Mouse (Mus musculus) liver, adult 2 months (tissue): ENCODE measurements around the gene Casz1. TPM values are rescaled to one million over a fixed set of nuclear protein-coding genes. Genes with fewer than 3 reads are reported as not detected.

Experiments used
- DNase-seq: peaks from one replicate; pipeline ENCODE4 v3.0.0-alpha.2; 2011; ENCODE audit warnings: low read depth, low spot score; ENCODE audit errors: extremely low read depth
- H3K27ac ChIP-seq: fragments of 200-500 bp; replicated peaks from 2 replicates; pipeline ENCODE4 v1.5.1; 2012; ENCODE audit warnings: low read depth, mild to moderate bottlenecking, control low read depth, inconsistent platforms, low read length; ENCODE audit not compliant: insufficient read depth
- H3K27me3 ChIP-seq: fragments of 200-500 bp; 2 replicates; pipeline ENCODE4 v1.6.1; 2012; ENCODE audit warnings: mild to moderate bottlenecking, moderate library complexity, low read length, inconsistent platforms; ENCODE audit not compliant: control insufficient read depth, insufficient read depth
- H3K36me3 ChIP-seq: fragments of 200-500 bp; 2 replicates; pipeline ENCODE4 v1.6.1; 2012; ENCODE audit warnings: low read length, inconsistent platforms; ENCODE audit not compliant: control insufficient read depth, insufficient read depth
- H3K4me1 ChIP-seq: fragments of 200-500 bp; 2 replicates; pipeline ENCODE4 v1.6.1; 2011; ENCODE audit warnings: low read length; ENCODE audit not compliant: control insufficient read depth, insufficient read depth
- H3K4me3 ChIP-seq: fragments of 200-500 bp; 2 replicates; pipeline ENCODE4 v1.5.1; 2011; ENCODE audit warnings: low read depth, mild to moderate bottlenecking, control low read depth, low read length, moderate library complexity; ENCODE audit not compliant: insufficient read depth
- H3K79me2 ChIP-seq: fragments of 200-500 bp; 2 replicates; pipeline ENCODE4 v1.6.1; 2012; ENCODE audit warnings: inconsistent platforms, mild to moderate bottlenecking, low read length, moderate library complexity; ENCODE audit not compliant: control insufficient read depth, insufficient read depth
- H3K9ac ChIP-seq: fragments of 200-500 bp; 2 replicates; pipeline ENCODE4 v1.6.1; 2012; ENCODE audit warnings: low read depth, mild to moderate bottlenecking, control low read depth, inconsistent platforms, low read length
- CTCF ChIP-seq: fragments of 200-500 bp; IDR thresholded peaks from 2 replicates; pipeline ENCODE4 v1.5.1; 2011; ENCODE audit warnings: low read depth, low read length, control low read depth
- POLR2A ChIP-seq: fragments of 200-500 bp; IDR thresholded peaks from 2 replicates; pipeline ENCODE4 v1.6.1; 2011; ENCODE audit warnings: low read length, control low read depth; ENCODE audit not compliant: insufficient read depth; ENCODE audit errors: extremely low read depth
- whole genome bisulfite sequencing: fragments of 180-500 bp; shearing (Covaris S2); methylation state at CpG from one replicate; pipeline ENCODE4 v1.1.7; 2018; 5-methylcytosine and 5-hydroxymethylcytosine counted together
- polyA plus RNA-seq: library from polyadenylated mRNA; depleted of rRNA; stranded (reverse); fragments of >200 nt; gene quantifications from 2 replicates; pipeline ENCODE4 v1.2.3, GENCODE M21; 2012
- total RNA-seq: library from RNA; depleted of rRNA; stranded (reverse); fragments of >200 nt; gene quantifications from 2 replicates; pipeline ENCODE4 v1.2.3, GENCODE M21; 2014

Gene Casz1
- total and polyA plus RNA-seq, 2 experiments = 0.09 to 0.24 TPM

GRCm38 (mm10) chr4:148901275-148902052, 97.2 kb downstream of the Casz1 start:
- H3K9ac ChIP-seq = peak overlapping the region; percentile 82
- TF ChIP-seq CTCF (no peak), POLR2A (no peak)
- H3K27me3 ChIP-seq = no peaks in the 10 kb centered on the region
- no peak for DNase-seq
- H3K4me3 ChIP-seq = peak overlapping the region; percentile 67
- H3K4me1 ChIP-seq = no peaks in the 10 kb centered on the region
- no peaks in the 10 kb centered on the region for H3K36me3 ChIP-seq
- no peak overlapping the region for H3K27ac ChIP-seq
- no peaks in the 10 kb centered on the region for H3K79me2 ChIP-seq
- WGBS = 3% methylated on average over 64 of the region's 64 CpGs

- no peak overlapping the region for H3K4me3 ChIP-seq
- no peak overlapping the region for H3K27ac ChIP-seq
- no peaks in the 10 kb centered on the region for H3K36me3 ChIP-seq
- TF ChIP-seq POLR2A = no peak
- TF ChIP-seq CTCF = peak; percentile 80
- peak; percentile 30 for DNase-seq
- H3K9ac ChIP-seq = no peak overlapping the region
- no peaks in the 10 kb centered on the region for H3K4me1 ChIP-seq
- H3K79me2 ChIP-seq = no peaks in the 10 kb centered on the region
- no peaks in the 10 kb centered on the region for H3K27me3 ChIP-seq
- WGBS = 18% methylated on average over 8 of the region's 8 CpGs
Observed at GRCm38 (mm10) chr4:148902919-148903727, 98.9 kb downstream of the Casz1 start.

- H3K27ac ChIP-seq = no peak overlapping the region
- no peaks in the 10 kb centered on the region for H3K27me3 ChIP-seq
- no peaks in the 10 kb centered on the region for H3K79me2 ChIP-seq
- H3K4me3 ChIP-seq = no peak overlapping the region
- 96% methylated on average over 7 of the region's 7 CpGs for WGBS
- no peaks in the 10 kb centered on the region for H3K36me3 ChIP-seq
- H3K9ac ChIP-seq = no peak overlapping the region
- TF ChIP-seq CTCF (no peak), POLR2A (no peak)
- H3K4me1 ChIP-seq = no peaks in the 10 kb centered on the region
- no peak for DNase-seq
Observed at GRCm38 (mm10) chr4:148905295-148905694, 101.1 kb downstream of the Casz1 start.

GRCm38 (mm10) chr4:148906806-148907205, 102.6 kb downstream of the Casz1 start:
- TF ChIP-seq CTCF = no peak
- TF ChIP-seq POLR2A = no peak
- Histone ChIP-seq H3K27ac (no peak overlapping the region), H3K27me3 (no peaks in the 10 kb centered on the region), H3K36me3 (no peaks in the 10 kb centered on the region), H3K4me3 (no peak overlapping the region), H3K9ac (no peak overlapping the region), H3K4me1 (no peaks in the 10 kb centered on the region), H3K79me2 (no peaks in the 10 kb centered on the region)
- 94% methylated on average over 10 of the region's 10 CpGs for WGBS
- DNase-seq = no peak

- WGBS = 75% methylated on average over 11 of the region's 11 CpGs
- Histone ChIP-seq H3K36me3 (no peaks in the 10 kb centered on the region), H3K79me2 (no peaks in the 10 kb centered on the region), H3K4me3 (no peak overlapping the region), H3K27ac (no peak overlapping the region), H3K9ac (no peak overlapping the region), H3K4me1 (no peaks in the 10 kb centered on the region), H3K27me3 (no peaks in the 10 kb centered on the region)
- TF ChIP-seq CTCF (peak; percentile 72), POLR2A (no peak)
- DNase-seq = peak; percentile 19
Observed at GRCm38 (mm10) chr4:148908214-148908681, 104.0 kb downstream of the Casz1 start.
